Mouse (Mus musculus): Measurements from ENCODE around the gene Phactr3. TPM values are rescaled to one million over a fixed set of nuclear protein-coding genes. Genes with fewer than 3 reads are reported as not detected.

Gene Phactr3
- polyA plus RNA-seq, 1 experiment, result not detected

- no peak for TF ChIP-seq GATA1 (IDR thresholded peaks at IDR 0.05; ENCODE audit: low read length)
Observed at GRCm38 (mm10) chr2:178155176-178155916, 36.6 kb downstream of the Phactr3 start.

DNA sequence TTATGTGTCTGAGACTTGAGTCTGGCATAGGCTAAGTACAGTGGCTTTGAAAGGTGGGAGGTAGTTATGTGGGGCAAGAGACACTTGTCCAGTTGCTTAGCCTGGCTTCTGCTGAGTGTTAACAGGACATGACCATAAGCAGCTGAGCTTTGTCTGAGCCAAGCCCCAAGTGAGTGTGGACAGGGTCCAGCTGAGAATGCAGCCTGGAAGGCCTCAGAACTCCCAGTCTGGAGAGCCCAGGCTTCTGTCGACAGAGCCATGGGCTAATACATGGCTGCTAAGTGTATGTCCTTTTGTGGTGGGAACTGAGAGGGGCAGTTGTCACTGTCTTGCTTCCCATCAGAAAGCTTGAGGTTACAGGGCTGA is 37.1 kb downstream of the Phactr3 start:
- no peak for TF ChIP-seq GATA1 (IDR thresholded peaks at IDR 0.05; ENCODE audit: low read length)

- no peak for TF ChIP-seq GATA1 (IDR thresholded peaks at IDR 0.05; ENCODE audit: low read length)
Observed at GRCm38 (mm10) chr2:178158936-178159335, 40.2 kb downstream of the Phactr3 start.

DNA sequence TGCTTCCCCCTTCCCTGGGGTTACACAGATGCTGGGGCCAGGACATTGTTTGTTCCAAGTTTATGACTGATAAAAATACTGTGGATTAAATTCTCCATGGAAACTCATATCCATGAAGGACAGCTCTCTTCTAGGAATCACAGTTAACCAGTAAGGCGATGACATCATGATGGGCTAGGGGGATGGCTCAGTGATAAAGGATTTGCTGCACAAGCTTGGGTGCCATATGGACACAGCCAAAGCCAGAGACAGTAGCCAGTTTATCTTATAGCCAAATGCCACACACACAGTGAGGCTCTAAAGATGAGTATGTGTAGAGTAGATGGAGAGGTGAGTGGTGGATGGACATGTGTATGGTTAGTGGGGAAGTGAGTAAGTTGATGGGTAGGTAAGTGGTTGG is 45.2 kb downstream of the Phactr3 start:
- no peak for TF ChIP-seq GATA1 (IDR thresholded peaks at IDR 0.05; ENCODE audit: low read length)

GRCm38 (mm10) chr2:178165943-178166342 is 47.2 kb downstream of the Phactr3 start:
- no peak for TF ChIP-seq GATA1 (IDR thresholded peaks at IDR 0.05; ENCODE audit: low read length)

GRCm38 (mm10) chr2:178169983-178170382 is 51.2 kb downstream of the Phactr3 start:
- TF ChIP-seq GATA1 (IDR thresholded peaks at IDR 0.05; ENCODE audit: low read length), result no peak

GRCm38 (mm10) chr2:178173951-178174350 is 55.2 kb downstream of the Phactr3 start:
- TF ChIP-seq GATA1 (IDR thresholded peaks at IDR 0.05; ENCODE audit: low read length), result no peak

DNA sequence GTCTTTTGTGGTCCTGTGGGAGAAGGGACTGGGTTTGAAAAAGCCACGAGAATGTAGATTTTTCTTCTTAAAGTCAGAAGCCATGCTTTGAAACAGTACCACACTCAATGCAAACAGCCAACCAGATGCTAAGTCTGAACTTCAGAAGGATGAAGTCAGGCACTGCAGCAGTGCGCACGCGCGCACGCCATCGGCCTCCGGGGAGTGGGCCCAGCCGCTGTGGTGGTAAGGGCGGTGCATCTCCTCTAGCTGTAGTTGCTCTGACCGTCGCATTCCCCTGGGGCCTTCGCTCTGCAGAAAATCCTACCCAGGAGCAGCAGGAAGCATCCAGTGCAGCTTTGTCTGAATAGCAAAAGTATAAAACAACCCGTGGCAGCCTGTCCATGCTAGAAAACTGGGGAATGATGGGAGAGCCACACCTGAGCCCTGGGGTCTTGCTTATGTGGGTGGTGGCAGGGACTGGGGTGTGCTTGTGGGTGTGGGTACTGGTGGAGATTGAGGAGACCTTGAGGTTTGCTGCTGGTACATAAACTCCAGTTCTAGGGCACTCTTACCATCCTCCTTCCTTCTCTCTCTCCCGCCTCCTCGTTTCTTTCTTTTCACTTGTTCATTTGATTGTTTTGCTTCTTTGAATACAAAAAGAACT is 56.6 kb downstream of the Phactr3 start:
- no peak for TF ChIP-seq GATA1 (IDR thresholded peaks at IDR 0.05; ENCODE audit: low read length)

GRCm38 (mm10) chr2:178184251-178184650 is 65.5 kb downstream of the Phactr3 start:
- no peak for TF ChIP-seq GATA1 (IDR thresholded peaks at IDR 0.05; ENCODE audit: low read length)

GRCm38 (mm10) chr2:178184862-178185261 is 66.1 kb downstream of the Phactr3 start:
- TF ChIP-seq GATA1 (IDR thresholded peaks at IDR 0.05; ENCODE audit: low read length), result no peak

GRCm38 (mm10) chr2:178188988-178189387 is 70.2 kb downstream of the Phactr3 start:
- TF ChIP-seq GATA1 (IDR thresholded peaks at IDR 0.05; ENCODE audit: low read length), result no peak

DNA sequence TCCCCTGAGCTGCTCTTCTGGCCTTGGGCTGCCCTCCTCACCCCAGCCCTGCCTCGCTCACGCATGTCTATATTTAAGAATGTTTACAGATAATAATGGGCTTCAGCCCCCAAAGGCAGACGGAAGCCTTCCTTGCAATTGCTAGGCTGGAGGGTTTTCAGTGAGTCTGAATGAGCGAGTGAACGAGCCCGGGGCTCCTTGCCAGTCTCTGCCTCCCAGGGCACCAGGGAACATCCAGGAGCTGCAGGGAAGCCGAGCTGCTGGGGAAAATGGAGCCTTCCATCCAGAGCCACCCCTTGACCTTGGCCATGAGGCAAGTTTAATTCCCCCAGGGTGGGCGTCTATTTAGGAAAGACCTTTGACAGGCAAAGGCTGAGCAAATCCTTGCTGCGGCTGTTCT is 74.1 kb downstream of the Phactr3 start:
- TF ChIP-seq GATA1 (IDR thresholded peaks at IDR 0.05; ENCODE audit: low read length), result no peak

- no peak for TF ChIP-seq GATA1 (IDR thresholded peaks at IDR 0.05; ENCODE audit: low read length)
Observed at GRCm38 (mm10) chr2:178193445-178193844, 74.7 kb downstream of the Phactr3 start.

DNA sequence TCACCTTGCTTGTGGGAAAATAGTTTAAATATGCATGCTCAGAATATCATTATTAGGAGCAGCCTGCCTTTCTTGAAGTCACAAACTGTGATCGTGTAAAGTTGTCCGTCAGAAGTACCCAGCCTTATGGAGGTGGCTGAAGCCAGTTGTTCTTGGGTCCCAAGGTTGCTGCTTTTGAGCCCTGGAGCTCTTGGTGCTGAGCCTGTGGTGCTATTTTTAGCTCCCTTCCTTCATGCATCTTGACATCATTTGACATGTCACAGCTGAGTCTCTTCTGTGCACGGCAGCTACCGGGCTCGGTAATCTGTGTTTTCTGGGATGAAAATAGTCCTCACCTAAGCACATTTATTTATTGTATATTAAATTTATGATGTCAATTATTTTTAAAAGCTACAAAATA is 76.1 kb downstream of the Phactr3 start:
- TF ChIP-seq GATA1 (IDR thresholded peaks at IDR 0.05; ENCODE audit: low read length), result no peak

- TF ChIP-seq GATA1 (IDR thresholded peaks at IDR 0.05; ENCODE audit: low read length), result no peak
Observed at GRCm38 (mm10) chr2:178196038-178196437, 77.3 kb downstream of the Phactr3 start.

GRCm38 (mm10) chr2:178197542-178197941 is 78.8 kb downstream of the Phactr3 start:
- no peak for TF ChIP-seq GATA1 (IDR thresholded peaks at IDR 0.05; ENCODE audit: low read length)

DNA sequence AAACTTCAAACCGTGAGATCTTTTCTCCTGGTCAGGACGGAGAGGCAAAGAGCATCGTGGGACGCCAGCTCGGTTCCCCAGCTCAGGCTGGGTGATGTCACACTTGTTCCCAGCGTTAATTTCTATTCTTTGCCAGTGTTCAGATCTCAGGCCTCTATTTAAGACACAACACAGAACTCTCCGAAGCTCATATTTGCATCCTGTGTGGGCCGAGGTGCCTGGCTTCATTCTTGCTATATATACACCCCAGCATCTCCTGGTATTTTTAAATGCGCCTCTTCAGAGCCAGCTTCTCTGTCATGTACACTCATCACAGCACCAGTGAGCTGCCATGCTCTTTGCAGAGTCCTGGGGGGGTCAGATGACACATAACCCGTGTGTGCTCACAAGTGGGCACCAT is 85.7 kb downstream of the Phactr3 start:
- no peak for TF ChIP-seq GATA1 (IDR thresholded peaks at IDR 0.05; ENCODE audit: low read length)
